Mouse (Mus musculus) testis, adult 2 months (tissue): ENCODE data around the gene Ndufa10.

ENCODE experiments used
- CTCF ChIP-seq: fragments of 200-500 bp; IDR thresholded peaks from 2 replicates; pipeline ENCODE4 v1.5.1; 2012; ENCODE audit warnings: low read depth, mild to moderate bottlenecking, inconsistent platforms, low read length, moderate library complexity; ENCODE audit not compliant: control insufficient read depth, insufficient read depth, insufficient replicate concordance
- POLR2A ChIP-seq: fragments of 200-500 bp; IDR thresholded peaks from 2 replicates; pipeline ENCODE4 v1.6.1; 2012; ENCODE audit warnings: low read depth, mild to moderate bottlenecking, inconsistent platforms, low read length, moderate library complexity; ENCODE audit not compliant: control insufficient read depth

GRCm38 (mm10) chr1:92405131-92405530, 68.5 kb downstream of the Ndufa10 start:
- TF ChIP-seq CTCF (no peak), POLR2A (no peak)
